Mouse (Mus musculus): ENCODE measurements at regions not wholly inside any gene's neighbourhood (a gene's known extent, or its start where the extent isn't known, plus 50 kb on each side); places are given as distances from the start of the nearest gene placed in this dataset.

- H3K27me3 ChIP-seq, result no peaks in the 10 kb centered on the region
- H3K4me2 ChIP-seq, result no peak overlapping the region
- 73% methylated on average over 11 of the region's 11 CpGs for WGBS (ENCODE audit: insufficient replicate concordance)
- no peaks in the 10 kb centered on the region for H3K36me3 ChIP-seq (replicated peaks)
- H3K4me3 ChIP-seq (replicated peaks), result no peak overlapping the region
- ATAC-seq (ENCODE audit: insufficient read depth), result no peak
- no peak overlapping the region for H3K9ac ChIP-seq
- H3K27ac ChIP-seq (replicated peaks), result no peak overlapping the region
- no peaks in the 10 kb centered on the region for H3K9me3 ChIP-seq (replicated peaks)
- H3K4me1 ChIP-seq (replicated peaks), result no peaks in the 10 kb centered on the region
Observed at GRCm38 (mm10) chr10:107966996-107967395, 55.1 kb upstream of the Otogl start.

- Histone ChIP-seq H3K36me3 (replicated peaks) (no peaks in the 10 kb centered on the region), H3K9me3 (replicated peaks) (no peaks in the 10 kb centered on the region), H3K27ac (replicated peaks) (no peak overlapping the region), H3K4me2 (no peak overlapping the region), H3K27me3 (no peaks in the 10 kb centered on the region), H3K4me3 (replicated peaks) (no peak overlapping the region), H3K4me1 (replicated peaks) (no peaks in the 10 kb centered on the region), H3K9ac (no peak overlapping the region)
- ATAC-seq (ENCODE audit: insufficient read depth), result no peak
- WGBS (ENCODE audit: insufficient replicate concordance), result 61% methylated on average over 1 of the region's 1 CpGs
Observed at GRCm38 (mm10) chr10:107964022-107964421, 52.1 kb upstream of the Otogl start.

GRCm38 (mm10) chr10:107962130-107962529, 50.2 kb upstream of the Otogl start:
- Histone ChIP-seq H3K27me3 (no peaks in the 10 kb centered on the region), H3K4me3 (replicated peaks) (no peak overlapping the region), H3K9ac (no peak overlapping the region), H3K4me2 (no peak overlapping the region), H3K9me3 (replicated peaks) (no peaks in the 10 kb centered on the region), H3K36me3 (replicated peaks) (no peaks in the 10 kb centered on the region), H3K4me1 (replicated peaks) (no peaks in the 10 kb centered on the region), H3K27ac (replicated peaks) (no peak overlapping the region)
- 34% methylated on average over 3 of the region's 3 CpGs for WGBS (ENCODE audit: insufficient replicate concordance)
- peak; percentile 83 for ATAC-seq (ENCODE audit: insufficient read depth)

Measured in liver, embryonic 15.5 days (tissue).